Mouse (Mus musculus) intestine, embryonic 15.5 days (tissue): ENCODE data around the gene Cntn6. TPM values are rescaled to one million over a fixed set of nuclear protein-coding genes. Genes with fewer than 3 reads are reported as not detected.

Experiments used
- ATAC-seq: fragments of 200-750 bp; cut with Nextera tagmentation; 2 replicates; pipeline ENCODE4 v1.8.0; 2017; ENCODE audit warnings: moderate TSS enrichment, moderate library complexity
- H3K27ac ChIP-seq: fragments of 300-500 bp; sonication (generic); 2 replicates; pipeline ENCODE4 v1.5.1; 2015; ENCODE audit warnings: mild to moderate bottlenecking, inconsistent platforms
- H3K27me3 ChIP-seq: fragments of 300-500 bp; sonication (generic); replicated peaks from 2 replicates; pipeline ENCODE4 v1.6.1; 2015; ENCODE audit warnings: inconsistent platforms
- H3K36me3 ChIP-seq: fragments of 300-500 bp; sonication (generic); 2 replicates; pipeline ENCODE4 v1.6.1; 2015; ENCODE audit warnings: inconsistent platforms
- H3K4me1 ChIP-seq: fragments of 300-500 bp; sonication (generic); replicated peaks from 2 replicates; pipeline ENCODE4 v1.6.1; 2015; ENCODE audit warnings: inconsistent platforms
- H3K4me2 ChIP-seq: fragments of 300-500 bp; sonication (generic); replicated peaks from 2 replicates; pipeline ENCODE4 v1.6.1; 2015; ENCODE audit warnings: mild to moderate bottlenecking, inconsistent platforms
- H3K4me3 ChIP-seq: fragments of 300-500 bp; sonication (generic); replicated peaks from 2 replicates; pipeline ENCODE4 v1.5.1; 2015; ENCODE audit warnings: inconsistent platforms
- H3K9ac ChIP-seq: fragments of 300-500 bp; sonication (generic); 2 replicates; pipeline ENCODE4 v1.6.1; 2015; ENCODE audit warnings: inconsistent platforms
- H3K9me3 ChIP-seq: fragments of 300-500 bp; sonication (generic); 2 replicates; pipeline ENCODE4 v1.6.1; 2016; ENCODE audit warnings: inconsistent platforms
- WGBS: fragments of 180-500 bp; shearing (Covaris S2); methylation state at CpG from one replicate; pipeline ENCODE4 v1.1.7; 2015; 5-methylcytosine and 5-hydroxymethylcytosine counted together
- polyA plus RNA-seq: library from polyadenylated mRNA; unstranded; fragments of >200 nt; fragmentation: Nextera tagmentation; extraction: Ambion mirVana; gene quantifications from 2 replicates; pipeline ENCODE4 v1.2.1, GENCODE M21; 2015

The Cntn6 gene
- polyA plus RNA-seq, 1 experiment from 2014 or later: 0.70 TPM

GRCm38 (mm10) chr6:104653518-104653917 is 160.9 kb downstream of the Cntn6 start:
- no peak overlapping the region for H3K4me2 ChIP-seq
- H3K27me3 ChIP-seq: no peaks in the 10 kb centered on the region
- no peak overlapping the region for H3K9ac ChIP-seq
- no peak for ATAC-seq
- WGBS: 73% methylated on average over 3 of the region's 3 CpGs
- H3K27ac ChIP-seq: no peak overlapping the region
- H3K36me3 ChIP-seq: no peaks in the 10 kb centered on the region
- H3K4me3 ChIP-seq: no peak overlapping the region
- no peaks in the 10 kb centered on the region for H3K4me1 ChIP-seq
- no peaks in the 10 kb centered on the region for H3K9me3 ChIP-seq

- no peak overlapping the region for H3K4me2 ChIP-seq
- H3K27ac ChIP-seq: no peak overlapping the region
- no peaks in the 10 kb centered on the region for H3K4me1 ChIP-seq
- 91% methylated on average over 2 of the region's 2 CpGs for WGBS
- H3K9me3 ChIP-seq: no peaks in the 10 kb centered on the region
- H3K4me3 ChIP-seq: no peak overlapping the region
- no peak overlapping the region for H3K9ac ChIP-seq
- no peak for ATAC-seq
- H3K36me3 ChIP-seq: no peaks in the 10 kb centered on the region
- H3K27me3 ChIP-seq: no peaks in the 10 kb centered on the region
Observed at GRCm38 (mm10) chr6:104668701-104669100, 176.1 kb downstream of the Cntn6 start.

GRCm38 (mm10) chr6:104674249-104674648 is 181.7 kb downstream of the Cntn6 start:
- Histone ChIP-seq H3K9ac (no peak overlapping the region), H3K4me3 (no peak overlapping the region), H3K27me3 (no peaks in the 10 kb centered on the region), H3K9me3 (no peaks in the 10 kb centered on the region), H3K36me3 (no peaks in the 10 kb centered on the region), H3K4me1 (no peaks in the 10 kb centered on the region), H3K4me2 (no peak overlapping the region), H3K27ac (no peak overlapping the region)
- no peak for ATAC-seq

GRCm38 (mm10) chr6:104679809-104680495 is 187.4 kb downstream of the Cntn6 start:
- Histone ChIP-seq H3K27ac (no peak overlapping the region), H3K4me1 (no peaks in the 10 kb centered on the region), H3K36me3 (no peaks in the 10 kb centered on the region), H3K9me3 (no peaks in the 10 kb centered on the region), H3K4me3 (no peak overlapping the region), H3K9ac (no peak overlapping the region), H3K27me3 (no peaks in the 10 kb centered on the region), H3K4me2 (no peak overlapping the region)
- no peak for ATAC-seq
- WGBS: 85% methylated on average over 1 of the region's 1 CpGs

GRCm38 (mm10) chr6:104687980-104688379 is 195.4 kb downstream of the Cntn6 start:
- ATAC-seq: no peak
- Histone ChIP-seq H3K4me1 (no peaks in the 10 kb centered on the region), H3K36me3 (no peaks in the 10 kb centered on the region), H3K27ac (no peak overlapping the region), H3K27me3 (no peaks in the 10 kb centered on the region), H3K4me3 (no peak overlapping the region), H3K9me3 (no peaks in the 10 kb centered on the region), H3K9ac (no peak overlapping the region), H3K4me2 (no peak overlapping the region)
- WGBS: 69% methylated on average over 3 of the region's 3 CpGs

- no peaks in the 10 kb centered on the region for H3K27me3 ChIP-seq
- ATAC-seq: no peak
- H3K36me3 ChIP-seq: no peaks in the 10 kb centered on the region
- WGBS: 88% methylated on average over 6 of the region's 6 CpGs
- no peak overlapping the region for H3K9ac ChIP-seq
- no peak overlapping the region for H3K4me2 ChIP-seq
- no peaks in the 10 kb centered on the region for H3K4me1 ChIP-seq
- no peak overlapping the region for H3K4me3 ChIP-seq
- H3K27ac ChIP-seq: no peak overlapping the region
- H3K9me3 ChIP-seq: no peaks in the 10 kb centered on the region
Observed at GRCm38 (mm10) chr6:104688439-104689125, 196.0 kb downstream of the Cntn6 start.

- H3K4me2 ChIP-seq: no peak overlapping the region
- no peaks in the 10 kb centered on the region for H3K36me3 ChIP-seq
- 92% methylated on average over 1 of the region's 1 CpGs for WGBS
- ATAC-seq: no peak
- no peak overlapping the region for H3K9ac ChIP-seq
- no peak overlapping the region for H3K27ac ChIP-seq
- no peak overlapping the region for H3K4me3 ChIP-seq
- H3K27me3 ChIP-seq: no peaks in the 10 kb centered on the region
- no peaks in the 10 kb centered on the region for H3K9me3 ChIP-seq
- H3K4me1 ChIP-seq: no peaks in the 10 kb centered on the region
Observed at GRCm38 (mm10) chr6:104728571-104728970, 236.0 kb downstream of the Cntn6 start.

GRCm38 (mm10) chr6:104734256-104734655 is 241.7 kb downstream of the Cntn6 start:
- H3K9me3 ChIP-seq: no peaks in the 10 kb centered on the region
- no peak overlapping the region for H3K27ac ChIP-seq
- H3K4me2 ChIP-seq: no peak overlapping the region
- no peak overlapping the region for H3K4me3 ChIP-seq
- no peak for ATAC-seq
- no peaks in the 10 kb centered on the region for H3K36me3 ChIP-seq
- no peak overlapping the region for H3K9ac ChIP-seq
- H3K27me3 ChIP-seq: no peaks in the 10 kb centered on the region
- 92% methylated on average over 1 of the region's 1 CpGs for WGBS
- H3K4me1 ChIP-seq: no peaks in the 10 kb centered on the region

GRCm38 (mm10) chr6:104738999-104739398 is 246.4 kb downstream of the Cntn6 start:
- Histone ChIP-seq H3K9ac (no peak overlapping the region), H3K4me2 (no peak overlapping the region), H3K4me1 (no peaks in the 10 kb centered on the region), H3K27me3 (no peaks in the 10 kb centered on the region), H3K36me3 (no peaks in the 10 kb centered on the region), H3K4me3 (no peak overlapping the region), H3K9me3 (no peaks in the 10 kb centered on the region), H3K27ac (no peak overlapping the region)
- WGBS: 94% methylated on average over 4 of the region's 4 CpGs
- no peak for ATAC-seq

GRCm38 (mm10) chr6:104758125-104758524 is 265.5 kb downstream of the Cntn6 start:
- no peak overlapping the region for H3K4me2 ChIP-seq
- H3K9me3 ChIP-seq: no peaks in the 10 kb centered on the region
- no peak overlapping the region for H3K4me3 ChIP-seq
- no peaks in the 10 kb centered on the region for H3K36me3 ChIP-seq
- peak; percentile 75 for ATAC-seq
- H3K9ac ChIP-seq: no peak overlapping the region
- H3K4me1 ChIP-seq: no peaks in the 10 kb centered on the region
- H3K27ac ChIP-seq: no peak overlapping the region
- H3K27me3 ChIP-seq: no peaks in the 10 kb centered on the region

- Histone ChIP-seq H3K27ac (no peak overlapping the region), H3K9ac (no peak overlapping the region), H3K36me3 (no peaks in the 10 kb centered on the region), H3K9me3 (no peaks in the 10 kb centered on the region), H3K4me2 (no peak overlapping the region), H3K4me3 (no peak overlapping the region), H3K27me3 (no peaks in the 10 kb centered on the region), H3K4me1 (no peaks in the 10 kb centered on the region)
- WGBS: 60% methylated on average over 3 of the region's 3 CpGs
- ATAC-seq: no peak
Observed at GRCm38 (mm10) chr6:104761226-104761625, 268.6 kb downstream of the Cntn6 start.

GRCm38 (mm10) chr6:104783891-104784290 is 291.3 kb downstream of the Cntn6 start:
- 93% methylated on average over 3 of the region's 3 CpGs for WGBS
- Histone ChIP-seq H3K4me1 (no peaks in the 10 kb centered on the region), H3K9ac (no peak overlapping the region), H3K27me3 (no peaks in the 10 kb centered on the region), H3K36me3 (no peaks in the 10 kb centered on the region), H3K27ac (no peak overlapping the region), H3K9me3 (no peaks in the 10 kb centered on the region), H3K4me3 (no peak overlapping the region), H3K4me2 (no peak overlapping the region)
- no peak for ATAC-seq

GRCm38 (mm10) chr6:104787502-104787901 is 294.9 kb downstream of the Cntn6 start:
- no peaks in the 10 kb centered on the region for H3K36me3 ChIP-seq
- no peak overlapping the region for H3K27ac ChIP-seq
- H3K27me3 ChIP-seq: no peaks in the 10 kb centered on the region
- no peak overlapping the region for H3K4me3 ChIP-seq
- WGBS: 75% methylated on average over 2 of the region's 2 CpGs
- no peak for ATAC-seq
- H3K4me1 ChIP-seq: no peaks in the 10 kb centered on the region
- H3K9ac ChIP-seq: no peak overlapping the region
- H3K9me3 ChIP-seq: no peaks in the 10 kb centered on the region
- H3K4me2 ChIP-seq: no peak overlapping the region
